Mouse (Mus musculus) liver, embryonic 14 days (tissue): Measurements from ENCODE around the gene Pigu. TPM values are rescaled to one million over a fixed set of nuclear protein-coding genes. Genes with fewer than 3 reads are reported as not detected.

ENCODE experiments used
- polyA plus RNA-seq: library from polyadenylated mRNA; depleted of rRNA; stranded (reverse); fragments of >200 nt; gene quantifications from 2 replicates; pipeline ENCODE4 v1.2.3, GENCODE M21; 2012; rRNA removed

Gene Pigu
- polyA plus RNA-seq, result 15.7 and 18.0 TPM in 2 replicates

GRCm38 (mm10) chr2:155356971-155357591 lies at the start of gene Pigu:
Gene Pigu (minus strand): TSS chr2:155357430.

GRCm38 (mm10) chr2:155380261-155381059 lies 23.2 kb upstream of the Pigu start, which contains the start of gene Trp53inp2:
Gene Trp53inp2 (plus strand): TSS chr2:155381059.

GRCm38 (mm10) chr2:155276195-155276594 lies 81.0 kb downstream of the Pigu start, which contains the start of gene Map1lc3a:
Gene Map1lc3a (plus strand): TSS chr2:155276297.

GRCm38 (mm10) chr2:155236362-155236992 lies 120.8 kb downstream of the Pigu start, which contains the start of gene Dynlrb1:
Gene Dynlrb1 (plus strand): TSS chr2:155236533.

Other genes with a start within 250 kb of the Pigu start
- 6.3 and 7.8 TPM in 2 replicates for gene Itch, start 223.9 kb downstream of the Pigu start, polyA plus RNA-seq
- gene Dynlrb1, start 120.9 kb downstream of the Pigu start, polyA plus RNA-seq, result 183 and 192 TPM in 2 replicates
- 7.2 TPM in 2 replicates for gene Map1lc3a, start 81.1 kb downstream of the Pigu start, polyA plus RNA-seq
- gene Trp53inp2, start 23.6 kb upstream of the Pigu start, polyA plus RNA-seq, result 2.1 TPM in 2 replicates
- 8.7 and 10.0 TPM in 2 replicates for gene Ncoa6, start 116.5 kb upstream of the Pigu start, polyA plus RNA-seq
- 12.1 and 13.7 TPM in 2 replicates for gene Acss2, start 160.5 kb upstream of the Pigu start, polyA plus RNA-seq
- 0.21 and 0.26 TPM in 2 replicates for gene Ggt7, start 160.8 kb upstream of the Pigu start, polyA plus RNA-seq
- gene Gss, start 235.4 kb upstream of the Pigu start, polyA plus RNA-seq, result 35.3 and 39.8 TPM in 2 replicates